Mouse (Mus musculus) lung, postnatal 25 days (tissue): ENCODE data around the gene Sntn.

Experiments used
- DNase-seq: peaks from one replicate; pipeline ENCODE4 v3.0.0; 2022; ENCODE audit warnings: low spot score

Gene Sntn

GRCm38 (mm10) chr14:13670576-13670975, at the start of gene Sntn:
Gene Sntn (plus strand): TSS chr14:13670876.
- no peak for DNase-seq

GRCm38 (mm10) chr14:13649865-13650264, 20.8 kb upstream of the Sntn start:
- DNase-seq: no peak

GRCm38 (mm10) chr14:13651039-13651438, 19.6 kb upstream of the Sntn start:
- no peak for DNase-seq

GRCm38 (mm10) chr14:13651541-13652298, 19.0 kb upstream of the Sntn start:
- DNase-seq: no peak

GRCm38 (mm10) chr14:13686716-13687115, 16.0 kb downstream of the Sntn start:
- no peak for DNase-seq

GRCm38 (mm10) chr14:13690426-13690825, 19.8 kb downstream of the Sntn start:
- DNase-seq: no peak

- no peak for DNase-seq
These were observed 61.6 kb downstream of the Sntn start for GRCm38 (mm10) chr14:13732263-13732662.
